8 mouse cellular contexts compared by ENCODE assay signal in the genomic region with DNA sequence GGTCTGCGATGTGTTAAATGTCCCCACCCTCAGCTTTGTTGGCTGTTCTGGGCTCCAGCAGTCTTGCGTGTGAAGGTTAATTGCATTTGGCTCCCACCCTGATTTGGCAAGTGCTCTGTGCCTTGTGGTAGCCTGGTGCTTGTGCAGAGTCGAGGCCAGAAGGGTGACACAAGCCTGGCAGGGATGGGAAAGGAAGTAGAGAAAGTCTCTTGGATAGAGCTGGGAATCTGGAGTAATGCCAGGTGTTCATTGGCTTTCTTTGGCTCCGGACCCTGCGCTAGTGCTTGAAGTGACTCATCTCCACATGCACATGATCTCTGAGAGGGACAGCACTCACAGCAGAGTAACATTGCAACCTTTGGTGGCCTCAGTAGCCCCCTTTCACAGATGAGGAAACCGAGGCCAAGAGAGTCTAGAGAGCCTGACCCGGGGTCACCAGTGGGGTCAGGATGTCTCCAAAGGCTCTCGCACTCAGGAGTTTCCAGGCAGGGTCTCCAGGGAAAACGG.
DNase-seq lines count a peak whose midpoint lies in the region; ATAC-seq and TF ChIP-seq lines count a peak whose summit lies in the region.

No protein-coding gene starts in this region.

- no peak for TF ChIP-seq EP300 in lung, postnatal 0 days (IDR thresholded peaks at IDR 0.05)

- H3K27ac ChIP-seq in testis, adult 2 months (ENCODE audit: control insufficient read depth, insufficient read depth, low read depth, low read length) = no peak overlapping the region
- no peak overlapping the region for H3K27ac ChIP-seq in embryonic facial prominence, embryonic 14.5 days (replicated peaks; ENCODE audit: low read depth, low read length)
- no peak overlapping the region for H3K27ac ChIP-seq in lung, postnatal 0 days (ENCODE audit: low read length)
- H3K27ac ChIP-seq in stomach, embryonic 14.5 days (ENCODE audit: low read length) = no peak overlapping the region

- H3K27me3 ChIP-seq in testis, adult 2 months (ENCODE audit: control insufficient read depth, insufficient read depth, low read length) = no peaks in the 10 kb centered on the region
- no peaks in the 10 kb centered on the region for H3K27me3 ChIP-seq in embryonic facial prominence, embryonic 14.5 days (replicated peaks; ENCODE audit: control insufficient read depth, insufficient read depth, low read length)
- no peaks in the 10 kb centered on the region for H3K27me3 ChIP-seq in lung, postnatal 0 days (replicated peaks; ENCODE audit: insufficient read depth, low read length)
- no peaks in the 10 kb centered on the region for H3K27me3 ChIP-seq in stomach, embryonic 14.5 days (ENCODE audit: control insufficient read depth, insufficient read depth, low read length)

- peak overlapping the region; percentile 53 for H3K4me3 ChIP-seq in testis, adult 2 months (ENCODE audit: control insufficient read depth, low read depth, low read length)
- H3K4me3 ChIP-seq in embryonic facial prominence, embryonic 14.5 days (ENCODE audit: low read depth, low read length) = peak overlapping the region; percentile 52
- peak overlapping the region; percentile 26 for H3K4me3 ChIP-seq in lung, postnatal 0 days (ENCODE audit: low read depth, low read length)
- H3K4me3 ChIP-seq in stomach, embryonic 14.5 days (ENCODE audit: low read depth, low read length) = peak overlapping the region; percentile 41

- no peak for TF ChIP-seq POLR2A in testis, adult 2 months (IDR thresholded peaks at IDR 0.05; ENCODE audit: control insufficient read depth, low read depth, low read length)

- no peak for ATAC-seq in embryonic facial prominence, embryonic 14.5 days (ENCODE audit: low read depth)
- peak; percentile 63 for ATAC-seq in lung, postnatal 0 days
- ATAC-seq in stomach, embryonic 14.5 days (ENCODE audit: insufficient number of reproducible peaks, insufficient read depth, low FRiP score, low read depth) = peak; percentile 40

- H3K9ac ChIP-seq in embryonic facial prominence, embryonic 14.5 days (ENCODE audit: low read depth, low read length) = peak overlapping the region; percentile 70
- H3K9ac ChIP-seq in lung, postnatal 0 days (replicated peaks; ENCODE audit: low read depth) = no peak overlapping the region
- H3K9ac ChIP-seq in stomach, embryonic 14.5 days (replicated peaks; ENCODE audit: low read depth, low read length) = 0 out of 2 replicates have a peak overlapping the region, but pooled peaks have one; percentile 30

- peak overlapping the region; percentile 84 for H3K4me2 ChIP-seq in embryonic facial prominence, embryonic 14.5 days (ENCODE audit: low read depth, low read length)
- H3K4me2 ChIP-seq in lung, postnatal 0 days (replicated peaks; ENCODE audit: low read depth, low read length) = peak overlapping the region; percentile 57
- H3K4me2 ChIP-seq in stomach, embryonic 14.5 days (replicated peaks; ENCODE audit: low read depth, low read length) = peak overlapping the region; percentile 85

- 31% methylated on average over 9 of the region's 9 CpGs for WGBS in embryonic facial prominence, embryonic 14.5 days
- 33% methylated on average over 9 of the region's 9 CpGs for WGBS in lung, postnatal 0 days
- WGBS in stomach, embryonic 14.5 days = 37% methylated on average over 9 of the region's 9 CpGs

- no peak for DNase-seq in testis, postnatal 10 days (ENCODE audit: low spot score)
- DNase-seq in embryonic facial prominence, embryonic 14.5 days (ENCODE audit: low spot score) = peak; percentile 54
- DNase-seq in heart, adult 8-10 months (ENCODE audit: low spot score) = peak; percentile 40
- peak; percentile 21 for DNase-seq in kidney, postnatal 14 days
- DNase-seq in lung, postnatal 0 days (ENCODE audit: low spot score) = peak; percentile 62
- DNase-seq in retina, postnatal 1 day = no peak

- H3K4me1 ChIP-seq in testis, adult 2 months (ENCODE audit: control insufficient read depth, insufficient read depth, low read length) = peaks cover 9% of the 10 kb centered on the region
- H3K4me1 ChIP-seq in embryonic facial prominence, embryonic 14.5 days (ENCODE audit: control insufficient read depth, insufficient read depth, low read length) = peaks cover 5% of the 10 kb centered on the region; the same call in 1 of the 2 replicates
- H3K4me1 ChIP-seq in lung, postnatal 0 days (ENCODE audit: insufficient read depth, low read depth, low read length) = no peaks in the 10 kb centered on the region; the same call in 1 of the 2 replicates
- H3K4me1 ChIP-seq in stomach, embryonic 14.5 days (ENCODE audit: control insufficient read depth, insufficient read depth, low read length) = peaks cover 5% of the 10 kb centered on the region; the same call in 1 of the 2 replicates

- H3K36me3 ChIP-seq in testis, adult 2 months (ENCODE audit: control insufficient read depth, insufficient read depth, low read length) = no peaks in the 10 kb centered on the region
- no peaks in the 10 kb centered on the region for H3K36me3 ChIP-seq in embryonic facial prominence, embryonic 14.5 days (ENCODE audit: control insufficient read depth, insufficient read depth, low read length)
- H3K36me3 ChIP-seq in lung, postnatal 0 days (ENCODE audit: insufficient read depth, low read length) = no peaks in the 10 kb centered on the region
- no peaks in the 10 kb centered on the region for H3K36me3 ChIP-seq in stomach, embryonic 14.5 days (ENCODE audit: control insufficient read depth, insufficient read depth, low read length)

- no peak for TF ChIP-seq CTCF in testis, adult 2 months (IDR thresholded peaks at IDR 0.05; ENCODE audit: control insufficient read depth, insufficient read depth, insufficient replicate concordance, low read depth, low read length)
- no peak for TF ChIP-seq CTCF in lung, postnatal 0 days (IDR thresholded peaks at IDR 0.05)

- no peaks in the 10 kb centered on the region for H3K9me3 ChIP-seq in embryonic facial prominence, embryonic 14.5 days (ENCODE audit: control insufficient read depth, low read length)
- no peaks in the 10 kb centered on the region for H3K9me3 ChIP-seq in lung, postnatal 0 days (ENCODE audit: low read length)
- H3K9me3 ChIP-seq in stomach, embryonic 14.5 days (ENCODE audit: control insufficient read depth, low read depth, low read length) = no peaks in the 10 kb centered on the region

Comparison
In these comparisons a context has a peak if more than half of its experiments do, and no peak if none do; other contexts are left out.
1. DNase-seq: peak in embryonic facial prominence, embryonic 14.5 days (single experiment), heart, adult 8-10 months (single experiment), kidney, postnatal 14 days (single experiment) and lung, postnatal 0 days (single experiment); none in testis, postnatal 10 days (single experiment) and retina, postnatal 1 day (single experiment).
2. Peak in every context shown above with its lines, with median percentiles within 50 percentile points of each other: H3K4me3 ChIP-seq and H3K4me2 ChIP-seq.